Mouse (Mus musculus): ENCODE data around the gene Fbxl3.

Gene Fbxl3

GRCm38 (mm10) chr14:103048292-103049086, 50.9 kb downstream of the Fbxl3 start:
- no peak for DNase-seq (ENCODE audit: low read depth in 2 of 2, low spot score in 2 of 2)

DNA sequence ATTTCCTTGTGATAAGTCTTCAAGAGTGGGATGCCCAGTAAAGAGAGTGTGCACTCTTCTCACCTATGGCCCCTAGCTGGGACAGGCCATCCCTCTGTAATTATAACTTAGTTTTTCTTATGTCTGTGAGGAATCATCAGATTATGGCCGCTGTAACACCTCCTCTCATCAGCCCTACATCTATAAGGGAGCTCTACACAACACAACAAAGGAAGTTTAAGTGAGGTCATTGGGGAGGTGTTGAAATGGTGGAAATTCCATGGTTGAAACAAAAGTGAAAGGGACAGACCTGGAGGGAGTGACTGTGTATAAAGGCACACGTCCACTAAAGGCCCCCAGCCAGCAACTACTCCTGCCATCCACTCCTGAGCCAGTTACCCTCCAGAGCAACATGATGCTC, 52.7 kb downstream of the Fbxl3 start, which contains the start of gene Acod1:
Gene Acod1, plus strand, starts transcription at position 301 of the 400 bp plus-strand sequence.
- DNase-seq (ENCODE audit: low read depth in 2 of 2, low spot score in 2 of 2), result no peak

DNA sequence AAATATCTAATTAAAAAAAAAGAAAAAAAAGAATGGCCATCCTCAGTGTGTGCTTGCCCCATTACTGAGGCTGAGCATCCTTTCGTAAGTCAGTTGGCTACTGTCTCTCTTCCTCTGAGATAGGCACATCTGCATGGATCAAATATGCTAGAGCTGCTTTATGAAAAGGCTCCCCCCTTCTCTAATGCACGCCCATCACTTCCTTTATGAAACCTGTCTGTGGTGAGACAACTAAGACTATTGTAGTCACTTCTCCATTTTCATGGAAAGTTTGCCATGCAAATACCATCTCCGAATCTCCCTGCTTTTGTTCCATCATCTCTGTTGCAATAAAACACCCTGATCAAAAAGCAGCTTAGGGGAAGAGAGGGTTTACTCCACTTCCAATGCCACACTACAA, 62.4 kb downstream of the Fbxl3 start:
- no peak for DNase-seq (ENCODE audit: low read depth in 2 of 2, low spot score in 2 of 2)

GRCm38 (mm10) chr14:103034076-103034475, 65.3 kb downstream of the Fbxl3 start:
- DNase-seq (ENCODE audit: low read depth in 2 of 2, low spot score in 2 of 2), result no peak

DNA sequence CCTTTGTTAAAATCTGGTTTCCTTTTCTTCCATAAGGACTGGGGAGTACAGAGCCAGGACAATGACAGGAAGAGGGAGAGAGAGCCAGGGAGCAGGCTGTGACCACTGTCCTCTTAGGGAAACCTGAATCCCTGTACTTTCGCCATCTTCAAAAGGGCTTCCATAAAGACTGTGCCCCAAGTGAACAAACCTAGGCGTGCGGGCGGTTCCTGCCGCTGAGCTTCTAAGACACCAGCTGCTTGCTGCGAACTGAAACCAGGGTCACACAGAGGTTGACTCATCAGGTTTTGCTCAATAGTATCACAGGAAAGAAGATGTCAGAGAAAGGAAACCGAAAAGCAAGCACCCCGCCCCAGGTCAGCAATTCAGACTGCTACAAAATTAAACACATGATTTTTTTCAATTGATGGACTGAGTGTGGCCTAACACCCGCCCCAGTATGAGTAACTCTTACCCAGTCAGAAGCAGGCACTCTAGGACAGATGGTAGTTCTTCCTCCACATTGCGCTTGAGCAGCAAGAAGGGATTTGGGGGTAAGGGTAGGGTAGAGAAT, 66.0 kb downstream of the Fbxl3 start:
- DNase-seq (ENCODE audit: low read depth in 2 of 2, low spot score in 2 of 2), result no peak
